In genomic region chr1:120057044-120057443, GRCm38 (mm10) we compare ENCODE assay signal across 10 mouse cellular contexts. TPM values are rescaled to one million over a fixed set of nuclear protein-coding genes. Genes with fewer than 3 reads are reported as not detected.
DNase-seq lines count a peak whose midpoint lies in the region; ATAC-seq and TF ChIP-seq lines count a peak whose summit lies in the region.
"Had no signal": no experiment of that assay in that cellular context is flagged by ENCODE, and none has a peak within 500 bp of the region (broad histone marks: within the 10 kb centered on the region; RNA-seq: fewer than 3 reads in every experiment).

No protein-coding gene starts in this region.

- peak; percentile 24 to 27 for DNase-seq in frontal cortex, postnatal 36 days (ENCODE audit: low spot score in 2 of 2)
- DNase-seq in frontal cortex, postnatal 14 days (ENCODE audit: low spot score in 2 of 2) = no peak
- DNase-seq in spleen, adult 2 months (ENCODE audit: low read depth in 1 of 2, low spot score in 2 of 2) = no peak
- DNase-seq in spleen, postnatal 14 days (ENCODE audit: low spot score in 2 of 2) = no peak
- DNase-seq in MN1 (ENCODE audit: low spot score) = no peak
- no peak for DNase-seq in thymus, postnatal 4 days

- H3K4me3 ChIP-seq in spleen, adult 2 months (ENCODE audit: extremely low read depth, insufficient read depth, insufficient read length) = no peak overlapping the region
- H3K4me3 ChIP-seq in kidney, embryonic 15.5 days (replicated peaks) = no peak overlapping the region
- H3K4me3 ChIP-seq in intestine, postnatal 0 days (ENCODE audit: low read depth, low read length) = no peak overlapping the region
- H3K4me3 ChIP-seq: erythroblast, embryonic 14.5 days; hindbrain, embryonic 15.5 days had no signal

- H3K36me3 ChIP-seq in spleen, adult 2 months (ENCODE audit: control insufficient read depth, insufficient read depth, low read length) = no peaks in the 10 kb centered on the region
- no peaks in the 10 kb centered on the region for H3K36me3 ChIP-seq in kidney, embryonic 15.5 days
- H3K36me3 ChIP-seq in intestine, postnatal 0 days (ENCODE audit: control insufficient read depth, insufficient read depth) = no peaks in the 10 kb centered on the region
- H3K36me3 ChIP-seq: hindbrain, embryonic 15.5 days had no signal

- H3K4me1 ChIP-seq in spleen, adult 2 months (ENCODE audit: control insufficient read depth, insufficient read depth, insufficient read length) = peaks cover 10% of the 10 kb centered on the region; the same call in 1 of the 2 replicates
- peaks cover 28% of the 10 kb centered on the region for H3K4me1 ChIP-seq in kidney, embryonic 15.5 days
- no peaks in the 10 kb centered on the region for H3K4me1 ChIP-seq in intestine, postnatal 0 days (replicated peaks; ENCODE audit: control insufficient read depth, insufficient read depth, low read length)
- H3K4me1 ChIP-seq: hindbrain, embryonic 15.5 days had no signal

- H3K27ac ChIP-seq in spleen, adult 2 months (ENCODE audit: insufficient read depth, low read length) = 0 out of 2 replicates have a peak overlapping the region, but pooled peaks have one; percentile 20
- peak overlapping the region; percentile 73 for H3K27ac ChIP-seq in kidney, embryonic 15.5 days
- no peak overlapping the region for H3K27ac ChIP-seq in intestine, postnatal 0 days (ENCODE audit: low read depth, low read length)
- H3K27ac ChIP-seq: hindbrain, embryonic 15.5 days had no signal

- WGBS in spleen, adult 2 months = 36% methylated on average over 14 of the region's 14 CpGs
- 28% methylated on average over 14 of the region's 14 CpGs for WGBS in kidney, embryonic 15.5 days
- 50% methylated on average over 14 of the region's 14 CpGs for WGBS in intestine, postnatal 0 days

- no peak; the same call in 1 of the 2 replicates for ATAC-seq in kidney, embryonic 15.5 days (replicated peaks; ENCODE audit: low FRiP score)
- ATAC-seq in intestine, postnatal 0 days = no peak

- no peaks in the 10 kb centered on the region for H3K9me3 ChIP-seq in kidney, embryonic 15.5 days (replicated peaks)
- no peaks in the 10 kb centered on the region for H3K9me3 ChIP-seq in intestine, postnatal 0 days (ENCODE audit: control insufficient read depth)
- H3K9me3 ChIP-seq: hindbrain, embryonic 15.5 days had no signal

- no peak overlapping the region for H3K9ac ChIP-seq in kidney, embryonic 15.5 days
- H3K9ac ChIP-seq in intestine, postnatal 0 days (ENCODE audit: low read depth, low read length) = no peak overlapping the region
- H3K9ac ChIP-seq: hindbrain, embryonic 15.5 days had no signal

- TF ChIP-seq CTCF in spleen, adult 2 months (IDR thresholded peaks at IDR 0.05; ENCODE audit: extremely low read depth, insufficient read depth, insufficient read length, insufficient replicate concordance) = no peak
- no peak for TF ChIP-seq CTCF in intestine, postnatal 0 days (IDR thresholded peaks at IDR 0.05; ENCODE audit: low read depth)

- no peaks in the 10 kb centered on the region for H3K27me3 ChIP-seq in spleen, adult 2 months (ENCODE audit: control insufficient read depth, insufficient read depth, low read length)
- H3K27me3 ChIP-seq in kidney, embryonic 15.5 days = no peaks in the 10 kb centered on the region
- H3K27me3 ChIP-seq in intestine, postnatal 0 days (replicated peaks; ENCODE audit: control insufficient read depth, insufficient read depth, low read length) = no peaks in the 10 kb centered on the region
- H3K27me3 ChIP-seq: hindbrain, embryonic 15.5 days had no signal

- peak overlapping the region; percentile 16; the same call in 1 of the 2 replicates for H3K4me2 ChIP-seq in kidney, embryonic 15.5 days
- no peak overlapping the region for H3K4me2 ChIP-seq in intestine, postnatal 0 days (replicated peaks; ENCODE audit: low read depth)
- H3K4me2 ChIP-seq: hindbrain, embryonic 15.5 days had no signal

- no peak for TF ChIP-seq POLR2A in spleen, adult 2 months (IDR thresholded peaks at IDR 0.05; ENCODE audit: low read depth, low read length)

RNA-seq across cellular contexts. Expression of gene Tmem37, which starts 16.8 kb away (rescaled TPM):
- 17.3 and 20.8 TPM in 2 replicates for polyA plus RNA-seq in spleen, adult 2 months (2012; rRNA removed)
- polyA plus RNA-seq in kidney, embryonic 15.5 days (2015; fragmentation: Nextera tagmentation; extraction: Ambion mirVana) = 51.3 and 53.6 TPM in 2 replicates
- 593 and 673 TPM in 2 replicates for polyA plus RNA-seq in intestine, postnatal 0 days (2015; fragmentation: Nextera tagmentation; extraction: Ambion mirVana)

RNA-seq across cellular contexts. Expression of gene Sctr, which starts 50.4 kb away (rescaled TPM):
- polyA plus RNA-seq in spleen, adult 2 months (2012; rRNA removed) = 0.08 TPM in 1 of 2 replicates, not detected in the other
- 0.63 and 1.2 TPM in 2 replicates for polyA plus RNA-seq in kidney, embryonic 15.5 days (2015; fragmentation: Nextera tagmentation; extraction: Ambion mirVana)
- 0.98 and 0.99 TPM in 2 replicates for polyA plus RNA-seq in intestine, postnatal 0 days (2015; fragmentation: Nextera tagmentation; extraction: Ambion mirVana)
- polyA plus RNA-seq: erythroblast, embryonic 14.5 days had no signal

Comparison
In these comparisons a context has a peak if more than half of its experiments do, and no peak if none do; other contexts are left out.
1. DNase-seq: peak in frontal cortex, postnatal 36 days (2 of 2); none in frontal cortex, postnatal 14 days (0 of 2), spleen, adult 2 months (0 of 2), spleen, postnatal 14 days (0 of 2), MN1 (single experiment) and thymus, postnatal 4 days (single experiment).
2. RNA of gene Tmem37, which starts 16.8 kb away (polyA plus RNA-seq): 593 to 673 TPM in intestine, postnatal 0 days; 51.3 to 53.6 TPM in kidney, embryonic 15.5 days and 17.3 to 20.8 TPM in spleen, adult 2 months; every median in the first group is over 10 times any median in the second.